Mouse (Mus musculus) hindbrain, embryonic 12.5 days (tissue): ENCODE results near the gene Gna12. TPM values are rescaled to one million over a fixed set of nuclear protein-coding genes. Genes with fewer than 3 reads are reported as not detected.
A peak's percentile ranks its signal among the peaks of the same experiment; 100 is the strongest.

Experiments
- ATAC-seq: fragments of 200-750 bp; cut with Nextera tagmentation; 2 replicates; pipeline ENCODE4 v1.8.0; 2017; ENCODE audit warnings: moderate TSS enrichment; ENCODE audit not compliant: low FRiP score
- H3K27ac ChIP-seq: fragments of 300-500 bp; sonication (generic); 2 replicates; pipeline ENCODE4 v1.5.1; 2016; ENCODE audit warnings: mild to moderate bottlenecking
- H3K27me3 ChIP-seq: fragments of 300-500 bp; sonication (generic); 2 replicates; pipeline ENCODE4 v1.6.1; 2016; ENCODE audit warnings: mild to moderate bottlenecking
- H3K36me3 ChIP-seq: fragments of 300-500 bp; sonication (generic); 2 replicates; pipeline ENCODE4 v1.6.1; 2016; ENCODE audit warnings: mild to moderate bottlenecking
- H3K4me1 ChIP-seq: fragments of 300-500 bp; sonication (generic); 2 replicates; pipeline ENCODE4 v1.6.1; 2016
- H3K4me2 ChIP-seq: fragments of 300-500 bp; sonication (generic); replicated peaks from 2 replicates; pipeline ENCODE4 v1.6.1; 2016; ENCODE audit warnings: mild to moderate bottlenecking
- H3K4me3 ChIP-seq: fragments of 300-500 bp; sonication (generic); 2 replicates; pipeline ENCODE4 v1.5.1; 2016; ENCODE audit warnings: mild to moderate bottlenecking
- H3K9ac ChIP-seq: fragments of 300-500 bp; sonication (generic); 2 replicates; pipeline ENCODE4 v1.6.1; 2016; ENCODE audit warnings: mild to moderate bottlenecking, moderate library complexity
- H3K9me3 ChIP-seq: fragments of 300-500 bp; sonication (generic); replicated peaks from 2 replicates; pipeline ENCODE4 v1.6.1; 2016; ENCODE audit warnings: mild to moderate bottlenecking
- WGBS: fragments of 180-500 bp; shearing (Covaris S2); methylation state at CpG from one replicate; pipeline ENCODE4 v1.1.7; 2016; 5-methylcytosine and 5-hydroxymethylcytosine counted together
- polyA plus RNA-seq: library from polyadenylated mRNA; unstranded; fragments of >200 nt; fragmentation: Nextera tagmentation; extraction: Ambion mirVana; gene quantifications from 2 replicates; pipeline ENCODE4 v1.2.1, GENCODE M21; 2016

Gna12 gene
- polyA plus RNA-seq, 1 experiment from 2014 or later, result 57.8 TPM

DNA sequence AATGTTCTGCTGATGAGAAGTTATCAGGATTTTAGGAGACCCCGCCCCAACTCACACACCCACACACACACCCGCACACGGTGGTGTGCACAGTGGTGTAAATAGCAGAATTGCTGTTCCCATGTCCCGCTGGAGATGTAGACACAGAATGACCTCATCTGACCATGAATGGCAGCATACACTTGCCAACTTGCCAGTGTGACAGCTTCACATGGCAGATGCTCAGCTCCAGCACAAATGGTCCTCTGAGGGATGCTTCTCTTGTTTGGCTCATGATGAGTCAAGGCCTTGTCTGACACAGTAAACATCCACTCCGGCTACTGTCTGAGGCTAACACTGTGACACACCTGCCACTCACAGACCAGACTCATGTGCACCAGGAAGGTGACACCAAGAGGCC, 61.9 kb downstream of the Gna12 start:
- H3K27ac ChIP-seq, result peak overlapping the region; percentile 89
- no peak overlapping the region for H3K4me3 ChIP-seq
- 0 out of 2 replicates have a peak, but pooled peaks have one; percentile 24 for ATAC-seq
- no peak overlapping the region for H3K4me2 ChIP-seq
- no peaks in the 10 kb centered on the region for H3K9me3 ChIP-seq
- 74% methylated on average over 5 of the region's 5 CpGs for WGBS
- no peak overlapping the region for H3K9ac ChIP-seq
- no peaks in the 10 kb centered on the region for H3K27me3 ChIP-seq
- 0 out of 2 replicates have a peak, but pooled peaks cover 4% of the 10 kb centered on the region for H3K36me3 ChIP-seq
- peaks cover 42% of the 10 kb centered on the region for H3K4me1 ChIP-seq

DNA sequence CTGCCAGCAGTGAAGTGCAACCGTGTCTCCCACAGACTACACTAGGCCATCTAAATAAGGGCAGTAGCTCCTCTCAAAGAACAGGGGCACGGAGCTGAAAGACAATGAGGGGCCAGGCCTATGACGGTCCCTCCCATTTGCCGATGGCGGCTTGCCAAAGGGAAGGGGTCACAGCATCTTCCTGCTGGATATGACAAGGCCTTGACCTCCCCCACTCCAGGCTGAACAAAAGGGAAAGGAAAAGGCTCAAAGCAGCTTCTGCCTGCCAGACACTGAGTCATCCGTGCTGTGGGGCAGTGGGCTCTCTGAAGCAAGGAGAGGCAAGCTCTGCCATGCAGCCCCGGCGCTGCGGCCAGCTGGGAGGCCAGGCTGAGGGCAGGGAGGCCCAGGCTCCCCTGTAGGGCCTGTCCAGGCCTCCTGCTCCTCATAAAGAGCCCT, 62.5 kb downstream of the Gna12 start:
- 6% methylated on average over 9 of the region's 9 CpGs for whole genome bisulfite sequencing
- Histone ChIP-seq H3K27ac (peak overlapping the region; percentile 89), H3K9me3 (no peaks in the 10 kb centered on the region), H3K9ac (peak overlapping the region; percentile 49; the same call in 1 of the 2 replicates), H3K4me3 (no peak overlapping the region), H3K4me2 (peak overlapping the region; percentile 17; the same call in 1 of the 2 replicates), H3K36me3 (0 out of 2 replicates have a peak, but pooled peaks cover 4% of the 10 kb centered on the region), H3K4me1 (peaks cover 42% of the 10 kb centered on the region), H3K27me3 (no peaks in the 10 kb centered on the region)
- peak; percentile 77 for ATAC-seq

DNA sequence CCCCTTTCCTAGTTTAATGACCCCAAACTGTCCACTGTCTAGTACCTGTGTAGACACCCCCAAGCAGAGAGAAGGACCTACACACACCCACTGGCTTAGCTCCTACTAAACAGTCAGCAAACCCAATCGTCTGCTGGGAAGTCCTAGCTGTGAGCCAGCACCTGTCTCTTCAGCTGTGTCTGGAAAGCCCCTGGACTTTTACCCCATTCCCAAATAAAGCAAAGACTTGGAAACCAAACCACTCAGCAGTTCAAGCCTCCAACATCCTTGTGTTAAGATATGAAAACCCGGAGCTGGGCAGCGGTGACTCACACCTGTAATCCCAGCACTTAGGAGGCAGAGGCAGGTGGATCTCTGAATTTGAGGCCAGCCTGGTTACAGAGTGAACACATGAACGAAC, 63.7 kb downstream of the Gna12 start:
- peaks cover 34% of the 10 kb centered on the region for H3K4me1 ChIP-seq
- H3K36me3 ChIP-seq, result peaks cover 10% of the 10 kb centered on the region; the same call in 1 of the 2 replicates
- no peak for ATAC-seq
- no peak overlapping the region for H3K4me3 ChIP-seq
- H3K27ac ChIP-seq, result no peak overlapping the region
- no peak overlapping the region for H3K4me2 ChIP-seq
- no peak overlapping the region for H3K9ac ChIP-seq
- 91% methylated on average over 4 of the region's 4 CpGs for WGBS
- no peaks in the 10 kb centered on the region for H3K27me3 ChIP-seq
- no peaks in the 10 kb centered on the region for H3K9me3 ChIP-seq

DNA sequence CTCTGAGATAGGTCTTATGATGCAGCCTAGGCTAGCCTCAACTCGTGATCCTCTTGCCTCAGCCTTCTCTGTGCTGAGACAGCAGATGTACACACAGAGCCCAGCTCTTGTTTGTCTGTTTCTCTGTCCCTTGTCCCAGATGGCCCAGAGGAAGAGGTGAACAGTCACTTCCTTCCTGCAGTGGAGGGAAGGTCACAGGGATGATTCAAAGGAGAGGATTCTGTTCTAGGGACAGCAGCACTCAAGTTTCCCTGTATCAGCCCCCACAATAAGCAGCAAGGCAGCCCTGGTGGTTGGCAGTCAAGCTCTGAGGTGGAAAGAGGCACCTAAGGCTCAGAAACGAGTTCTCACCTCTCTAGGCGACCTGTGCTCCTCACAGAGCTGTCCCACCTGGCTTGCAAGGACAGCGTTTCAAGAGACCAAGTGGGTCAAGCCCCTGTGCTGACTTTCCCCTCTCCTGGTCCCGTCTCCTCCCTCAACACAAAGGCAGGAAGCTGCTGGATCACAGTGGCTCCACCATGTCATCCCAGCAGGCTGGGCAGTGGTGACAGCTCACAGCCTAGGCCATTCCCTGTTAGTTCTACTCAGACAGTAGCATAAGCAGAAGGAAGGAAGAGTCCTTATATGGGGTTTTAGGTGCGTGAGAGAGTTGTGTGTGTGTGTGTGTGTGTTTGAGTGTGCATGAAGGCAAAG, 65.2 kb downstream of the Gna12 start:
- WGBS, result 75% methylated on average over 6 of the region's 6 CpGs

DNA sequence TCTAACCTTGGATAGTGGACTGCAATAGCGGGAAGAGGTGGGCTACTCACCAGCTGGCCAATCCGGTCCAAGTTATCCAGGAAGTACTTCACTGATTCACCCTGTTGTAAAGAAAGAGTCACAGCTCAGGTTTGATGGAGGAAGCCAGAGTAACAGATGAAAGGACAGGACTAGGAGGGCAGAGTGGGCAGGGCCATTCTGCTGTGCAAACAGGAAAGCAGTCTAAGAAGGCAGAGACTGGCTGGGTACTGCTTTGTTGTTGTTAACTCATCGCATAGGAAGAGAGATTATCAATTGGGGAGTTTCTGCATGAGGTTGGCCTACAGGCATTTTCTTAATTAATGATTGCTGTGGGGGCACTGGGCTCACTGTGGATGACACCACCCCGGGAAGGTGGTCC, 67.7 kb downstream of the Gna12 start:
- Histone ChIP-seq H3K9ac (no peak overlapping the region), H3K27ac (no peak overlapping the region), H3K36me3 (peaks cover 46% of the 10 kb centered on the region), H3K27me3 (no peaks in the 10 kb centered on the region), H3K4me3 (no peak overlapping the region), H3K9me3 (no peaks in the 10 kb centered on the region), H3K4me2 (no peak overlapping the region), H3K4me1 (peaks cover 4% of the 10 kb centered on the region)
- WGBS, result 92% methylated on average over 4 of the region's 4 CpGs
- no peak for ATAC-seq

More for the DNA sequence above, 65.2 kb downstream of the Gna12 start:
- Histone ChIP-seq H3K4me3 (no peak overlapping the region), H3K36me3 (peaks cover 24% of the 10 kb centered on the region), H3K9ac (no peak overlapping the region), H3K4me2 (no peak overlapping the region), H3K27me3 (no peaks in the 10 kb centered on the region), H3K27ac (no peak overlapping the region), H3K4me1 (peaks cover 28% of the 10 kb centered on the region), H3K9me3 (no peaks in the 10 kb centered on the region)
- no peak for ATAC-seq

DNA sequence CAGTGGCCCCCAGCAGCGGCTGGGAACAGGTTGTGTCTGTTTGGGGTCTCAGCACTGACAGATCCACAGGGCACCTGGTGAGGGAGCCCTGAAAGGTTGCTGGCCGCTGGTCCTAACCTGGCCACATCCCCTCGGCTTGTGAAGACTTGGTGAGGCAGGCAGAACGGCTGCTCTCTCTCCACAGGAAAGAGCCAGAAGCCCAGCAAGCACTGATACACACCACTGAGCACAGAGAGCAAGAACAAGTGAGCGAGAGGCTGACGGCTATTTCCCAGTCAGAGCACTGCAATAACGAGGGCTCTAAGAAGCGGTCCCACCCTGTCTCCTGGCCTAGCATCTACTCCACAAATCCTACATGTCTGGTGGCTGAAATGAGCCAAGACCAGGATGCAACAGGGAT, 71.4 kb downstream of the Gna12 start:
- no peak overlapping the region for H3K4me2 ChIP-seq

DNA sequence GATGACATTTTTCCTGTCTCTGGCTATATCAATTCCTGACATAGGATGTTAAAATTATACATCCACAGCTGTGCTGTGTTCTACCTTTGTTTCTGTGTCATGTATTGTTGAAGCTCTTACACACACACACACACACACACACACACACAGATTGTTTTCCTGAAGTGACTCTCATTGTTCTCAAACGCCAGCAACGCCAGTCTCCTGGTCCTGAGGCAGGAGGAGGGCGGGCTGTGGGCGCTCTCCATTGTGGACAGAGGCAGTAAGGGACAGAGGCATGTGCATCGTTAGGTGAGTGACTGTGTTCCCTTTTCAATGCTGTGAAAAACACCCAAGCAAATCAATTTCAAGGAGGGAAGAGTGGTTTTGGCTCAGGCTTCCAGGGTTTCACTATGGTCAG, 77.0 kb downstream of the Gna12 start:
- Histone ChIP-seq H3K36me3 (peaks cover 13% of the 10 kb centered on the region; the same call in 1 of the 2 replicates), H3K27ac (no peak overlapping the region), H3K9me3 (0 out of 2 replicates have a peak, but pooled peaks cover 5% of the 10 kb centered on the region), H3K4me2 (no peak overlapping the region), H3K4me3 (no peak overlapping the region), H3K27me3 (no peaks in the 10 kb centered on the region), H3K9ac (no peak overlapping the region), H3K4me1 (peaks cover 10% of the 10 kb centered on the region)
- ATAC-seq, result no peak
- 61% methylated on average over 5 of the region's 5 CpGs for WGBS

More for the DNA sequence above, 71.4 kb downstream of the Gna12 start:
- Histone ChIP-seq H3K36me3 (peaks cover 51% of the 10 kb centered on the region), H3K4me3 (no peak overlapping the region), H3K27me3 (no peaks in the 10 kb centered on the region), H3K27ac (no peak overlapping the region), H3K9ac (no peak overlapping the region), H3K4me1 (no peaks in the 10 kb centered on the region; the same call in 1 of the 2 replicates), H3K9me3 (no peaks in the 10 kb centered on the region)
- 80% methylated on average over 8 of the region's 8 CpGs for WGBS
- no peak for ATAC-seq

DNA sequence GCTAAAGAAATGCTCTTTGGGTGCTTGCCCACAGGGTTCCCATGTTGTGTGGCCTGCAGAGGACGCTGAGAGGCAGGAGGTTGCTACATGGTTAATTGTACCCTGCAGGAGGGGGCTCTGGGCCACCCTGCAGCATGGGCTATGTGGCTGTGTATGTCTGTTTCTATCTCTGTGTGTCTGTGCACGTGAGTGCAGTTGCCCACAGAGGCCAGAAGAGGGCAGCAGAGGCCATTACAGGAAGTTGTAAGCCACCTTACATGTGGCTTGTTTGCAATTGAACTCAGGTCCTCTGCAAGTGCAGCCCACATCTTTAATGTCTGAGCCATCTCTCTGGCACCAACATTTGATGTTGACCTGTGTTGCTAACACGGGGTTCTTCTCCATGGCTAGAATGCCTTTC, 77.6 kb downstream of the Gna12 start:
- H3K27ac ChIP-seq, result no peak overlapping the region
- H3K9me3 ChIP-seq, result 0 out of 2 replicates have a peak, but pooled peaks cover 5% of the 10 kb centered on the region
- peaks cover 9% of the 10 kb centered on the region; the same call in 1 of the 2 replicates for H3K36me3 ChIP-seq
- no peak overlapping the region for H3K4me2 ChIP-seq
- H3K4me1 ChIP-seq, result peaks cover 10% of the 10 kb centered on the region
- no peak for ATAC-seq
- WGBS, result 96% methylated on average over 3 of the region's 3 CpGs
- H3K27me3 ChIP-seq, result no peaks in the 10 kb centered on the region
- H3K9ac ChIP-seq, result no peak overlapping the region
- H3K4me3 ChIP-seq, result no peak overlapping the region

DNA sequence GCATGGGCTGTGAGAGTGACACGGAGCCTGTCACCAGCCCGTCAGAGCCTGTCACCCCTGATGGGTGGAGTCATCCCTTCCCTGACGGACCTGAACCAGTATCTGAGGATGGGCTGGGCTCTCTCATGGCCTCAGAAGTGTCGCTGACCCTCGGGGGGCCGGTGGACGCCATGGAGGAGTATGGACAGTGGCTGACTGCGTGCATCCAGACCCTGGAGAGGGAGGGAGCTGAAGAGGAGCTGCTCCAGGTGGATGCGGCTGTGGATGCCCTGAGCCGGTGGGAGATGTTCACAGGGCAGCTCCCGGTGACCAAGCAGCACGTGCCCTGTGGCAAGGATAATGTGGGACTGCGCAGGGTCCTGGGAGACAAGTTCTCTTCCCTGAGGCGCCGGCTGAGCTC, 78.2 kb downstream of the Gna12 start:
- no peak for ATAC-seq
- H3K27ac ChIP-seq, result no peak overlapping the region
- WGBS, result 93% methylated on average over 15 of the region's 15 CpGs
- no peak overlapping the region for H3K4me2 ChIP-seq
- peaks cover 10% of the 10 kb centered on the region for H3K4me1 ChIP-seq
- no peak overlapping the region for H3K4me3 ChIP-seq
- H3K27me3 ChIP-seq, result no peaks in the 10 kb centered on the region
- H3K36me3 ChIP-seq, result peaks cover 5% of the 10 kb centered on the region; the same call in 1 of the 2 replicates
- no peak overlapping the region for H3K9ac ChIP-seq
- H3K9me3 ChIP-seq, result 0 out of 2 replicates have a peak, but pooled peaks cover 5% of the 10 kb centered on the region

DNA sequence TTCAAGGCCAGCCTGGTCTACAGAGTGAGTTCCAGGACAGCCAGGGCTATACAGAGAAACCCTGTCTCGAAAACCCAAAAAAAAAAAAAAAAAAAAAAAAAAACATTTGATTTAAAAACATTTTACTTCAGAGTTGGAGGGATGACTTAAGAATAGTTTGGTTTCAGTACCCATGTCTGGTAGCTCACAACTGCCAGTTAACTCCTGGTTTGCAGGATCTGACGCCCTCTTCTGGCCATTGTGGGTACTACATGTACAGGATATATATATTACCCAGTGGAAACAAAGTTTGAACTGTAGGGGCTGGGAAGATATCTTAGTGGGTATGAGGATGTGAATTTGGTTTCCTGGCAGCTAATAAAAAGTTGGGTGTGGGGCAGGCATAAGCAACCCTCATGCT, 79.3 kb downstream of the Gna12 start:
- Histone ChIP-seq H3K9ac (no peak overlapping the region), H3K36me3 (no peaks in the 10 kb centered on the region), H3K27ac (no peak overlapping the region), H3K4me1 (peaks cover 10% of the 10 kb centered on the region), H3K27me3 (no peaks in the 10 kb centered on the region), H3K4me3 (no peak overlapping the region), H3K4me2 (no peak overlapping the region), H3K9me3 (0 out of 2 replicates have a peak, but pooled peaks cover 5% of the 10 kb centered on the region)
- ATAC-seq, result no peak
- WGBS, result 0% methylated on average over 1 of the region's 2 CpGs

DNA sequence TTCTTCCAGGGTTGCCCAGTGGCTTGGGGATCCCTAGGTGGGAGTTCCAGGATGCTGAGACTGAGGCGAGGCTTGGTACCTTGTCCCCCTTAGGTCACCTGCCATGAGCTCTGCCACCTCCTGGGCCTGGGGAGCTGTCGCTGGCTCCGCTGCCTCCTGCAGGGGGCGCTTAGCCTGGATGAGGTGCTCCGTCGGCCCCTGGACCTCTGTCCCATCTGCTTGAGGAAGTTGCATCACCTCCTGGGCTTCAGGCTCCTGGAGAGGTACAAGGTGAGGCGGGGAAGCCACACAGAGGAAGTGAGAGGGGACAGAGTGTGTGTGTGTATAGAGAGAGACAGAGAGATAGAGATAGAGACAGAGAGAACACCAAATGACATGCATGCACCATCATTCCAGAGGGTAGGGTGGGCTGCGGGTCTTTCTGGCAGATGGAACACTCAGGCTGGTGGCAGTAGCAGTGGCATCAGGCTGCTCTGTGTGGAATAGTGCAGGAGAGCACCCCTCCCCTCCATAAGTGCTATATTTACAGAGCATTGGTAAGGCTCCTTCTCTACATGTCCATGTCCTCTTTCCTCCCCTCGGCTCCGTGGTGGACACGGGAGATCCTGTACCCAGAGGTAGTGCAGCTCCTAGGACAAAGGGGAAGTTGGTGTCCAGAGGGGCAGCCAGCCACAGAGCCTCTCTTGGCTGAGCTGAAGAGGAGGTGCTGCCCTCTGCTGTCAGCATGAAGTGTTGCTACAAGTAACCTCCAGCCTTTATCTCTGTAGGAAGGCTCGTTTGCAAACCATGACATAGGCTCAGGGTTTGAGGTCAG, 81.0 kb downstream of the Gna12 start:
- peak overlapping the region; percentile 49 for H3K4me2 ChIP-seq
- no peak overlapping the region for H3K27ac ChIP-seq
- ATAC-seq, result peak; percentile 73
- no peaks in the 10 kb centered on the region for H3K27me3 ChIP-seq
- peak overlapping the region; percentile 22 for H3K4me3 ChIP-seq
- 0 out of 2 replicates have a peak, but pooled peaks cover 5% of the 10 kb centered on the region for H3K9me3 ChIP-seq
- H3K4me1 ChIP-seq, result peaks cover 10% of the 10 kb centered on the region
- H3K36me3 ChIP-seq, result no peaks in the 10 kb centered on the region
- H3K9ac ChIP-seq, result peak overlapping the region; percentile 42
- WGBS, result 24% methylated on average over 12 of the region's 12 CpGs

DNA sequence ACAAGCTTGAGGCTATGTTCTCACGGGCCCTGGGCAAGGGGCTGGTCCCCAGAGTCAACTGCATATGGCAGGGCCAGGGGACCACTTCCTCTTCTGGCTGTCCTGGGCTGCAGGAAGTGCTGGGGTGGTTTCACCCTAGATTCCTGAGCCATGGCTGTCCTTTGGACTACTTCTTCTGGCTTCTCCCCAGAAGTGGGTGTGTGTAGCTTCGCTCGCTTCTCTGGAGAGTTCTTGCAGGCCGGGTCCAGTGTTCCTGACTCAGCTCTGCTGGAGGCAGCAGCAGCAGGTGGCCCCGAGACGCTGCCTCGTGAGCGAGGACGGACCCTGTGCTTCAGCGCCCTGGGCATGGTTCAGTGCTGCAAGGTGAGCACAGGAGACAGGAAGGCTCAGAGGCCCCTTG, 81.8 kb downstream of the Gna12 start:
- Histone ChIP-seq H3K27me3 (no peaks in the 10 kb centered on the region; the same call in 1 of the 2 replicates), H3K9me3 (0 out of 2 replicates have a peak, but pooled peaks cover 5% of the 10 kb centered on the region), H3K4me1 (peaks cover 10% of the 10 kb centered on the region), H3K27ac (no peak overlapping the region), H3K9ac (no peak overlapping the region; the same call in 1 of the 2 replicates), H3K36me3 (no peaks in the 10 kb centered on the region), H3K4me3 (no peak overlapping the region), H3K4me2 (no peak overlapping the region)
- 79% methylated on average over 10 of the region's 10 CpGs for WGBS
- no peak for ATAC-seq
